ENCODE assay signal across 8 mouse cellular contexts in genomic region chr7:28596436-28597276, GRCm38 (mm10). TPM values are rescaled to one million over a fixed set of nuclear protein-coding genes. Genes with fewer than 3 reads are reported as not detected.
DNase-seq lines count a peak whose midpoint lies in the region; ATAC-seq and TF ChIP-seq lines count a peak whose summit lies in the region.

No protein-coding gene starts in this region.

- TF ChIP-seq CTCF in cerebellum, adult 2 months (IDR thresholded peaks at IDR 0.05; ENCODE audit: borderline replicate concordance, insufficient read depth, low read depth, low read length), result no peak
- TF ChIP-seq CTCF in lung, postnatal 0 days (IDR thresholded peaks at IDR 0.05), result no peak
- TF ChIP-seq CTCF in spleen, adult 2 months (IDR thresholded peaks at IDR 0.05; ENCODE audit: extremely low read depth, insufficient read depth, insufficient read length, insufficient replicate concordance), result no peak

- H3K9ac ChIP-seq in lung, postnatal 0 days (replicated peaks; ENCODE audit: low read depth), result peak overlapping the region; percentile 44; the same call in 1 of the 2 replicates

- peak; percentile 93 for TF ChIP-seq EP300 in lung, postnatal 0 days (IDR thresholded peaks at IDR 0.05)

- 30% methylated on average over 20 of the region's 20 CpGs for WGBS in cerebellum, adult 2 months
- 21% methylated on average over 20 of the region's 20 CpGs for WGBS in lung, postnatal 0 days
- 80% methylated on average over 20 of the region's 20 CpGs for WGBS in spleen, adult 2 months

- no peaks in the 10 kb centered on the region for H3K27me3 ChIP-seq in cerebellum, adult 2 months (ENCODE audit: control insufficient read depth, insufficient read depth, low read length)
- H3K27me3 ChIP-seq in lung, postnatal 0 days (replicated peaks; ENCODE audit: insufficient read depth, low read length), result no peaks in the 10 kb centered on the region
- no peaks in the 10 kb centered on the region for H3K27me3 ChIP-seq in spleen, adult 2 months (ENCODE audit: control insufficient read depth, insufficient read depth, low read length)

- H3K36me3 ChIP-seq in lung, postnatal 0 days (ENCODE audit: insufficient read depth, low read length), result no peaks in the 10 kb centered on the region
- no peaks in the 10 kb centered on the region for H3K36me3 ChIP-seq in spleen, adult 2 months (ENCODE audit: control insufficient read depth, insufficient read depth, low read length)

- no peak for DNase-seq in cerebellum, adult 2 months
- peak; percentile 72 for DNase-seq in Muller cell, postnatal 12 days (ENCODE audit: inconsistent ontology term)
- DNase-seq in kidney, adult 9 months, result peak; percentile 91
- peak; percentile 93 for DNase-seq in lung, postnatal 0 days (ENCODE audit: low spot score)
- no peak for DNase-seq in spleen, adult 2 months (ENCODE audit: low read depth in 1 of 2, low spot score in 2 of 2)
- no peak for DNase-seq in gastrocnemius, adult 8-10 months (ENCODE audit: low spot score in 2 of 2)

- ATAC-seq in cerebellum, adult (ENCODE audit: insufficient number of reproducible peaks, low FRiP score, low TSS enrichment), result no peak
- ATAC-seq in erythroblast, adult 5-6 weeks (replicated peaks; ENCODE audit: low FRiP score, poor library complexity, severe bottlenecking), result peak; percentile 84
- ATAC-seq in lung, postnatal 0 days, result peak; percentile 85

- no peak for TF ChIP-seq POLR2A in cerebellum, adult 2 months (IDR thresholded peaks at IDR 0.05; ENCODE audit: borderline replicate concordance, insufficient read depth, low read length)
- no peak for TF ChIP-seq POLR2A in spleen, adult 2 months (IDR thresholded peaks at IDR 0.05; ENCODE audit: low read depth, low read length)

- 0 out of 2 replicates have a peak overlapping the region, but pooled peaks have one; percentile 1 for H3K27ac ChIP-seq in cerebellum, adult 2 months (ENCODE audit: insufficient read depth, low read length)
- H3K27ac ChIP-seq in lung, postnatal 0 days (ENCODE audit: low read length), result peak overlapping the region; percentile 88
- no peak overlapping the region for H3K27ac ChIP-seq in spleen, adult 2 months (ENCODE audit: insufficient read depth, low read length)

- peak overlapping the region; percentile 74 for H3K4me3 ChIP-seq in cerebellum, adult 2 months (replicated peaks; ENCODE audit: insufficient read depth, low read depth, low read length)
- peak overlapping the region; percentile 73 for H3K4me3 ChIP-seq in lung, postnatal 0 days (ENCODE audit: low read depth, low read length)
- H3K4me3 ChIP-seq in spleen, adult 2 months (ENCODE audit: extremely low read depth, insufficient read depth, insufficient read length), result 0 out of 2 replicates have a peak overlapping the region, but pooled peaks have one; percentile 78

- H3K4me2 ChIP-seq in lung, postnatal 0 days (replicated peaks; ENCODE audit: low read depth, low read length), result peak overlapping the region; percentile 77

- no peaks in the 10 kb centered on the region for H3K9me3 ChIP-seq in lung, postnatal 0 days (ENCODE audit: low read length)

- H3K4me1 ChIP-seq in cerebellum, adult 2 months (ENCODE audit: control insufficient read depth, insufficient read depth, low read length), result peaks cover 12% of the 10 kb centered on the region
- peaks cover 27% of the 10 kb centered on the region for H3K4me1 ChIP-seq in lung, postnatal 0 days (ENCODE audit: insufficient read depth, low read depth, low read length)
- H3K4me1 ChIP-seq in spleen, adult 2 months (ENCODE audit: control insufficient read depth, insufficient read depth, insufficient read length), result peaks cover 32% of the 10 kb centered on the region

RNA-seq across cellular contexts. Expression of gene Samd4b, which starts 1.3 kb away (rescaled TPM):
- polyA plus RNA-seq in cerebellum, adult 2 months (2012; rRNA removed), result 54.1 and 54.9 TPM in 2 replicates
- total RNA-seq in erythroblast, adult 5-6 weeks (2015; ENCODE audit: low replicate concordance), result 7.3 and 11.9 TPM in 2 replicates
- 3.1 and 4.8 TPM in 2 replicates for total RNA-seq in erythroblast, adult 5-6 weeks (2017; ENCODE audit: low replicate concordance)
- polyA plus RNA-seq in lung, postnatal 0 days (2015; fragmentation: Nextera tagmentation; extraction: Ambion mirVana), result 12.9 and 13.4 TPM in 2 replicates
- polyA plus RNA-seq in spleen, adult 2 months (2012; rRNA removed), result 48.2 and 68.2 TPM in 2 replicates
- total RNA-seq in gastrocnemius, adult 8-10 months (2022), result 10 to 100 TPM in 2 of 4 experiments, 1 to 10 TPM in 2; 8.9 to 11.9 (median 10.1) TPM

RNA-seq across cellular contexts. Expression of gene Pak4, which starts 1.3 kb away (rescaled TPM):
- 8.3 and 8.5 TPM in 2 replicates for polyA plus RNA-seq in cerebellum, adult 2 months (2012; rRNA removed)
- 3.1 and 3.5 TPM in 2 replicates for total RNA-seq in erythroblast, adult 5-6 weeks (2015; ENCODE audit: low replicate concordance)
- total RNA-seq in erythroblast, adult 5-6 weeks (2017; ENCODE audit: low replicate concordance), result 2.0 and 6.4 TPM in 2 replicates
- polyA plus RNA-seq in lung, postnatal 0 days (2015; fragmentation: Nextera tagmentation; extraction: Ambion mirVana), result 36.3 and 38.2 TPM in 2 replicates
- polyA plus RNA-seq in spleen, adult 2 months (2012; rRNA removed), result 13.2 and 17.6 TPM in 2 replicates
- 1 to 10 TPM; 1.8 to 3.7 (median 2.9) TPM for total RNA-seq in gastrocnemius, adult 8-10 months (2022)

RNA-seq across cellular contexts. Expression of gene Acp7, which starts 34.5 kb away (rescaled TPM):
- polyA plus RNA-seq in cerebellum, adult 2 months (2012; rRNA removed), result 0.90 and 1.4 TPM in 2 replicates
- not detected in 2 replicates for total RNA-seq in erythroblast, adult 5-6 weeks (2015; ENCODE audit: low replicate concordance)
- total RNA-seq in erythroblast, adult 5-6 weeks (2017; ENCODE audit: low replicate concordance), result not detected in 2 replicates
- polyA plus RNA-seq in lung, postnatal 0 days (2015; fragmentation: Nextera tagmentation; extraction: Ambion mirVana), result not detected in 2 replicates
- not detected in 2 replicates for polyA plus RNA-seq in spleen, adult 2 months (2012; rRNA removed)
- total RNA-seq in gastrocnemius, adult 8-10 months (2022), result not detected

RNA-seq across cellular contexts. Expression of gene Nccrp1, which starts 49.6 kb away (rescaled TPM):
- 0.43 and 0.67 TPM in 2 replicates for polyA plus RNA-seq in cerebellum, adult 2 months (2012; rRNA removed)
- total RNA-seq in erythroblast, adult 5-6 weeks (2015; ENCODE audit: low replicate concordance), result 0.84 TPM in 1 of 2 replicates, not detected in the other
- total RNA-seq in erythroblast, adult 5-6 weeks (2017; ENCODE audit: low replicate concordance), result not detected in 2 replicates
- not detected in 2 replicates for polyA plus RNA-seq in lung, postnatal 0 days (2015; fragmentation: Nextera tagmentation; extraction: Ambion mirVana)
- 0.81 and 1.0 TPM in 2 replicates for polyA plus RNA-seq in spleen, adult 2 months (2012; rRNA removed)
- total RNA-seq in gastrocnemius, adult 8-10 months (2022), result not detected

RNA-seq across cellular contexts. Expression of gene Sycn, which starts 56.0 kb away (rescaled TPM):
- polyA plus RNA-seq in cerebellum, adult 2 months (2012; rRNA removed), result not detected in 2 replicates
- not detected in 2 replicates for total RNA-seq in erythroblast, adult 5-6 weeks (2015; ENCODE audit: low replicate concordance)
- not detected in 2 replicates for total RNA-seq in erythroblast, adult 5-6 weeks (2017; ENCODE audit: low replicate concordance)
- not detected in 2 replicates for polyA plus RNA-seq in lung, postnatal 0 days (2015; fragmentation: Nextera tagmentation; extraction: Ambion mirVana)
- 3,549 and 8,446 TPM in 2 replicates for polyA plus RNA-seq in spleen, adult 2 months (2012; rRNA removed)
- total RNA-seq in gastrocnemius, adult 8-10 months (2022), result not detected

Comparison
In these comparisons a context has a peak if more than half of its experiments do, and no peak if none do; other contexts are left out.
1. DNase-seq: peak in Muller cell, postnatal 12 days (single experiment), kidney, adult 9 months (single experiment) and lung, postnatal 0 days (single experiment); none in cerebellum, adult 2 months (0 of 2), spleen, adult 2 months (0 of 2) and gastrocnemius, adult 8-10 months (0 of 2).
2. Peak in every context shown above with its lines, with median percentiles within 50 percentile points of each other: H3K4me3 ChIP-seq.